Mouse (Mus musculus): ENCODE measurements around the gene Tlr4. TPM values are rescaled to one million over a fixed set of nuclear protein-coding genes. Genes with fewer than 3 reads are reported as not detected.

Tlr4 gene
- total RNA-seq, 2 experiments from 2014 or later, result 2.1 to 2.4 TPM

GRCm38 (mm10) chr4:66894547-66894946 lies 67.2 kb downstream of the Tlr4 start:
- DNase-seq (ENCODE audit: low spot score in 2 of 2), result no peak

GRCm38 (mm10) chr4:66894981-66895380 lies 67.6 kb downstream of the Tlr4 start:
- DNase-seq (ENCODE audit: low spot score in 2 of 2), result no peak
- intact Hi-C loops (cut with DNase I), result no loop called here

More at GRCm38 (mm10) chr4:66894547-66894946, 67.2 kb downstream of the Tlr4 start:
- intact Hi-C loops (cut with DNase I), result no loop called here

- intact Hi-C loops (cut with DNase I), result no loop called here
- DNase-seq (ENCODE audit: low spot score in 2 of 2), result no peak
Observed at GRCm38 (mm10) chr4:66900126-66900525, 72.7 kb downstream of the Tlr4 start.

GRCm38 (mm10) chr4:66901498-66901897 lies 74.1 kb downstream of the Tlr4 start:
- no peak for DNase-seq (ENCODE audit: low spot score in 2 of 2)
- intact Hi-C loops (cut with DNase I), result no loop called here

- intact Hi-C loops (cut with DNase I), result no loop called here
- DNase-seq (ENCODE audit: low spot score in 2 of 2), result no peak
Observed at GRCm38 (mm10) chr4:66908376-66908775, 81.0 kb downstream of the Tlr4 start.

GRCm38 (mm10) chr4:66919630-66920372 lies 92.4 kb downstream of the Tlr4 start:
- intact Hi-C loops (cut with DNase I), result no loop called here
- no peak for DNase-seq (ENCODE audit: low spot score in 2 of 2)

GRCm38 (mm10) chr4:66923616-66924276 lies 96.4 kb downstream of the Tlr4 start:
- DNase-seq (ENCODE audit: low spot score in 2 of 2), result peak; percentile 26 to 57
- intact Hi-C loops (cut with DNase I), result no loop called here

GRCm38 (mm10) chr4:66926066-66926465 lies 98.7 kb downstream of the Tlr4 start:
- intact Hi-C loops (cut with DNase I), result no loop called here
- DNase-seq (ENCODE audit: low spot score in 2 of 2), result no peak

GRCm38 (mm10) chr4:66927537-66928088 lies 100.2 kb downstream of the Tlr4 start:
- intact Hi-C loops (cut with DNase I), result no loop called here
- no peak for DNase-seq (ENCODE audit: low spot score in 2 of 2)

GRCm38 (mm10) chr4:66938489-66939061 lies 111.2 kb downstream of the Tlr4 start:
- no peak for DNase-seq (ENCODE audit: low spot score in 2 of 2)
- intact Hi-C loops (cut with DNase I), result no loop called here

- intact Hi-C loops (cut with DNase I), result no loop called here
- no peak for DNase-seq (ENCODE audit: low spot score in 2 of 2)
Observed at GRCm38 (mm10) chr4:66941894-66942293, 114.5 kb downstream of the Tlr4 start.

- DNase-seq (ENCODE audit: low spot score in 2 of 2), result no peak
- intact Hi-C loops (cut with DNase I), result no loop called here
Observed at GRCm38 (mm10) chr4:66943699-66944098, 116.3 kb downstream of the Tlr4 start.

GRCm38 (mm10) chr4:66947657-66948056 lies 120.3 kb downstream of the Tlr4 start:
- intact Hi-C loops (cut with DNase I), result no loop called here
- DNase-seq (ENCODE audit: low spot score in 2 of 2), result no peak

- intact Hi-C loops (cut with DNase I), result no loop called here
- DNase-seq (ENCODE audit: low spot score in 2 of 2), result no peak
Observed at GRCm38 (mm10) chr4:66974918-66975317, 147.5 kb downstream of the Tlr4 start.

Data from left cerebral cortex, postnatal 36 days (tissue).